Mouse (Mus musculus): ENCODE measurements around the gene Cebpe.

The Cebpe gene

GRCm38 (mm10) chr14:54712074-54712473, at the start of gene Cebpe:
Gene Cebpe (minus strand): TSS chr14:54712174.
- DNase-seq (ENCODE audit: low spot score in 2 of 2), result no peak

GRCm38 (mm10) chr14:54756382-54756781, 44.4 kb upstream of the Cebpe start:
- DNase-seq (ENCODE audit: low spot score in 2 of 2), result no peak

GRCm38 (mm10) chr14:54754602-54755018, 42.6 kb upstream of the Cebpe start:
- peak; percentile 31 to 71 for DNase-seq (ENCODE audit: low spot score in 2 of 2)

DNA sequence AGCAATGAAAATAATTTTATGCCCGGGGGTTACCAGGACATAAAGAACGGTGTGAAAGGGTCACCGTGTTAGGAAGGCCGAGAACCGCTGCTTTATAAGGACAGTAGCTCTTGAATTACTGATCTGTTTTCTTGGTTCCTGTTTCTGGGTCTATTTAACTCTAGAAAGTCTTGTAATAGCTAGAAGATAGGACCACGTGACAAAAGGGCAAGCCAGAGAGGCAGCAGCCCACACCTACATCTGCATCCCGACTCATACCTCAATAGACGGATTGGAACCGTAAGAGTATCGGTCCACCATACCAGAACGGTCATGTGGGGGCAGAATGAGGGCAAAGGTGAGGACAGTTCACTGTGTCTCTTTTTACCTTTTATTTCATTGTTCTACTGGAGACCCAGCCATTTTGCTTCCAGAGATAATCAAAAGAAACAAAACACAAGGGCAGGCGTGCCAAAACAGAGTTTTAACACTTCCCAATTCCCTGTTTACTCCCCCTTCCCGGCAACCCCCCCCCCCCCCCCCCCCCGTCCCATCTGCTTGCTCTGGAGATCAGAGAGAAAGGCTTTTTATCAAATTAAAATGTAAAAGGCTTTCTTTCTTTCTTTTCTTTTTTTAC, 42.1 kb upstream of the Cebpe start:
- no peak for DNase-seq (ENCODE audit: low spot score in 2 of 2)

- DNase-seq (ENCODE audit: low spot score in 2 of 2), result no peak
These were observed 41.0 kb upstream of the Cebpe start for GRCm38 (mm10) chr14:54752938-54753337.

- DNase-seq (ENCODE audit: low spot score in 2 of 2), result no peak
These were observed 39.8 kb upstream of the Cebpe start for GRCm38 (mm10) chr14:54751768-54752167.

- DNase-seq (ENCODE audit: low spot score in 2 of 2), result no peak
These were observed 37.3 kb upstream of the Cebpe start for GRCm38 (mm10) chr14:54749238-54749637.

- DNase-seq (ENCODE audit: low spot score in 2 of 2), result no peak
These were observed 36.3 kb upstream of the Cebpe start for GRCm38 (mm10) chr14:54747942-54748917.

DNA sequence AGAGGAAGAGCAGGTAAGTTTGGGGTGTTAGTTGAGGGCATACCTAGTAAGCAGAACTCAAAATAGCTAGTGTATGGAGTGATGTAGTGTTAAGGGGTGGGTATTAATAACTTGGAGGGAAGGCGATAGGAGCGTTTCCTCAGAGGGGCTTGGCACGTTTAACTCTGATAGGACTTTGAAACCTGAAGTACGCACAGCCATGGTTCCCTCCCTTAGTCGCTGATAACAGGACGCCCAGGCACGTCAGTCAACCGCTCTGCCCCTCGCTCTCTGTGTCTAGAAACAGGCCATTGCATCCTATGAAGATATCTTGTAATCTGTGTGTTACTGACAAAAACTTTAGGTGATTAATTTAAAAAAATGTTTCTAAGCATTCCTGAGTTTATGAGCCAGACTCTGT, 34.1 kb upstream of the Cebpe start:
- DNase-seq (ENCODE audit: low spot score in 2 of 2), result no peak

DNA sequence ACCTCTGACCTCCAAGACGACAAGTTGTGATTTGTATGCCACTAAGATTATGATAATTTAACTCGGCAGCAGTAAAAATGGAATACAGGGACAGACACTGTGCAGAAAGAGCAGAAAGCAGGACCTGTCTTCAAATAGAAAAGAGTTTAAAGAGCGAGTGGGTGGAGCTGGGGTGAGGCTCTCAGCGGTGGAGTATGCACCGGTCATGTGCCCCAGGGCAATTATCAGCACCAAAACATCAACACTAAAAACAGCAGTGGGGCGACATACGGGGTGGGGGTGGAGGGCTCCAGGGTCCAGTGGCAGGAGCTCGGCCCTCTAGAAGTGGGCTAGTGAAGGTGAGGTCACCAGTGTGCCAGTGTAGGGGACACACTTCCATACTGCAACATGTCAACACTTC, 32.5 kb upstream of the Cebpe start:
- no peak for DNase-seq (ENCODE audit: low spot score in 2 of 2)

DNA sequence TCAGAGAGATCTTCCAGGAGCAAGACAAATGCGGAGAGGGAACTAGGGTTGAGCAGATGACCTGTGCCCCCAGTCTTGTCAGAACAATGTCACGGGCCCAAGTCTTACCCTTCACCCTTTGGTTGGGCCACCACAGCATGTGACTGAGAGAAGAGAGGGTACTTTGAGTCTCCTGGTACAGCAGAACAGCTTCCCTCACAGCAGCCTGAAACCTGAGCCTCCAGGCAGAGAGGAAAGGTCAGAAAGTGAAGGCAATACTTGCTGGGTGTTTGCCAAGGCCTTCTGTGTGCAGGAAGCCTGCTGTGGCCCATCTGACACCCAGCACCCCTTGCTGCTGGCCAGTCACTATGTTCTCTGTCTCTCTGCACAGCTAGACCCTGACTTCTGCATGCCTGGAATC, 30.4 kb upstream of the Cebpe start:
- DNase-seq (ENCODE audit: low spot score in 2 of 2), result no peak

- no peak for DNase-seq (ENCODE audit: low spot score in 2 of 2)
These were observed 29.7 kb upstream of the Cebpe start for GRCm38 (mm10) chr14:54741721-54742120.

DNA sequence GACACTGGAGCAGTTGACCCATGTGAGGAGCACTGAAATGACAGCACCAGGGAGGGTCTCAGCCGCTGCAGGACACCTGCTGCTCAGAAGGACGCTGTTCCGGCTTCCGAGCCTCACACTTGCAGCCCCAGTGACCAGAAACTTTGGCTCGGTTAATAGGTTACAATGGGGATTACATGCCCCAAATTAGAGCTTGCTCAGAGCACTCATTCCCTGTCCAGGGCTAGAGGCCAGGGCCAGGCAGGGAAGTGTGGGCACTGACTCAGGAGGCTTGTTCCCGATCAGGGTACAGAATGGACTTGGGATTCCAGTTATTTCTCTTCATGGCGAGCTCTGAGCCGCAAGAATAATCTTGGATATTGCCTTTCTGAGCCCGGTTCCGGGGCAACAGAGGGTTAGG, 25.7 kb upstream of the Cebpe start:
- DNase-seq (ENCODE audit: low spot score in 2 of 2), result no peak

DNA sequence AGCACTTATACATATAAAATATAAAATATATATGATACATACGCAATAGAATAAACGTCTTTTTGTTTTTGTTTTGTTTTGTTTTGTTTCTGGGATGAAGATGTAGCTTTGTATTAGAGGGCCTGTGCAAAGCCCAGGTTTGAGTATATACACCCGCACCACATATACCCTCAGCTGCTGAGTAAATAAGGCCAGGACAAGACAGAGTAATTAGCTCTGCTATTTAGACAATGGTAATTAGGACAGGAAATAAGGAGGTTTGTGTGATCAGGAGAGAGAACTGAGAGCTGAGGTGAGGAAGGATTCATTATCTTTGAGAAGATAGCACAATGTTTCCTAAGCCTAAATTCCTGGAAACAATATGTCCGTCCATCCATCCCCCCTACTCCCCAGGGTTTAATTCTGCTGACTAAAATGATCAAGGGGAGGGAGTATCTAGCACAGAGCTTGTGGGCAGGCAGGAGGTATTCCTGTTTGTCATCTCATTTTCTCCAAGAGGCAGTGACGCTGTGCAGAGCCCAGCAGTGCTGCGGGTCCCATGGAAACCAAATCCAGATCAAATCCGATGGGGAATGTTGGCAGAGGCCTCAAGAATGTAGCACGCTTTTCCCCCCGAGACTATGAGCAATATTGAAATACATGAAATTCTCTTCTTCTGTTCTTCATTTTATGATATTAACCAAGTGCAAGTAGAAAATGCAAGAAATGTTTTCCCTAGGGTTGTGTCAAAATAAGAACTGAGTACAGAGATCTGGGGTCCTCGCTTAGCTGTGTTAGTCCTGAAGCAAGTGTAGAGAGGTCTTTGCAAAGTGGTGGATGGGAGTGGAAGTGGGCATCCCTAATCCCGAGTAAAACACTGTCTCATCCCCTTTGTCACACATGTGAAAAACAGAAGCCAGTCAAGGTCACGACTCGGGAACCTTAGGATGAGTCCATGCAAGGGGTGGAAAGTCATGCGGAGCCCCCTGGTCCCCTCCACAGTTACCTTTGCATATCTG, 24.9 kb upstream of the Cebpe start:
- no peak for DNase-seq (ENCODE audit: low spot score in 2 of 2)

DNA sequence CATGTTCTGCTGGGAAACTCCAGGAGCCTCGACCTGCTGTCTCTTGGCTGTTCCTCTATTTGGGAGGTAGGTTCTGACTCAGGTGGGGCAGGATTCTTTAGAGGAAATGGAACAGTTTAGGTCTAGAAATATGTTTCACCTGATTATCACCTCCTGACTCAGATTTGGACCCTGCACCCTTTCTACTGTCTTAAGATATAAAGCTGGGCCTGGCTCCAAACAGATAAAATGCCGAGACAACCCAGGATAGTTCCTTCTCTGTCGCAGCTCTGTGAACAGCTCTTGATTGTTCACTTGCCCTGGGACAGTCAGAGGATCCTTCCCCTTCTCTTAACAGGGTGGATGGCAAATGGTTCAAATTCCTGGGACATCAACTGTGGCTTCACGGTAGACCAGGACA, 23.2 kb upstream of the Cebpe start:
- DNase-seq (ENCODE audit: low spot score in 2 of 2), result no peak

- DNase-seq (ENCODE audit: low spot score in 2 of 2), result no peak
These were observed 22.0 kb upstream of the Cebpe start for GRCm38 (mm10) chr14:54734004-54734403.

GRCm38 (mm10) chr14:54732206-54732605, 20.2 kb upstream of the Cebpe start:
- no peak for DNase-seq (ENCODE audit: low spot score in 2 of 2)

- DNase-seq (ENCODE audit: low spot score in 2 of 2), result no peak
These were observed 18.3 kb upstream of the Cebpe start for GRCm38 (mm10) chr14:54730305-54730704.

- no peak for DNase-seq (ENCODE audit: low spot score in 2 of 2)
These were observed 17.1 kb upstream of the Cebpe start for GRCm38 (mm10) chr14:54728823-54729653.

- no peak for DNase-seq (ENCODE audit: low spot score in 2 of 2)
These were observed 15.6 kb upstream of the Cebpe start for GRCm38 (mm10) chr14:54727565-54727964.

DNA sequence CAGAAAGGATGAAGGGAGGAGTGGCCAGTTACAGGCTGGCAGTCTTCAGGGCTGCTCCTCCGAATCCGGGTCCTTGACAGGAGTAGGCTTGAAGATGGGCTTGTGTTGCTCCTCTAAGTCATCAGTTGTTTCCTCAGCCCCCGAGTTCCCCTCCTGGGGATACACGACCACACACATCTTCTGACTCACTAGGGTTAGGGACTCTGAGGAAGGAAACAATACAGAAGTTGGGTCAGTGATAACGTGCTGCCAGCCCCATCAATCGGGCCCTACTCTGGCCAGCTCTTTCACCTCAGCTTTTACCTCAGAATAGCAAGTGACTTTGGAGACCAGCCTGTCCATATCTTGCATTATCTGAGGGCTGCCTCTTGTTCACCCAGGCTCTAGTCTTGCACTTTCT, 12.1 kb upstream of the Cebpe start:
- DNase-seq (ENCODE audit: low spot score in 2 of 2), result no peak
